Mouse (Mus musculus): ENCODE results near the gene Ptcra. TPM values are rescaled to one million over a fixed set of nuclear protein-coding genes. Genes with fewer than 3 reads are reported as not detected.

The Ptcra gene
- total and polyA plus RNA-seq, 3 experiments, result 0.17 to 0.56 (median 0.34) TPM

GRCm38 (mm10) chr17:46776087-46776486, 12.6 kb upstream of the Ptcra start:
- Histone ChIP-seq H3K79me2 (replicated peaks; ENCODE audit: control insufficient read depth, extremely low read depth, insufficient read depth, poor library complexity, severe bottlenecking) (peaks cover 27% of the 10 kb centered on the region), H3K4me3 (replicated peaks in 1 of 3; ENCODE audit: low read depth in 2 of 3, low read length in 2 of 3, poor library complexity in 1 of 3) (no peak overlapping the region), H3K9me3 (replicated peaks; ENCODE audit: low read length) (no peaks in the 10 kb centered on the region), H3K36me3 (replicated peaks in 1 of 2; ENCODE audit: control insufficient read depth in 1 of 2, insufficient read depth in 1 of 2, low read length in 1 of 2) (peaks cover 57 to 62% of the 10 kb centered on the region in 2 experiments), H3K27me3 (replicated peaks) (no peaks in the 10 kb centered on the region), H3K4me2 (ENCODE audit: insufficient read depth, low read depth, poor library complexity, severe bottlenecking) (no peak overlapping the region), H3K9ac (ENCODE audit: insufficient read depth, low read depth) (no peak overlapping the region), H3K4me1 (ENCODE audit: control insufficient read depth in 1 of 2, insufficient read depth in 2 of 2) (peaks cover 10 to 38% of the 10 kb centered on the region in 2 experiments), H3K27ac (ENCODE audit: insufficient read depth, low read depth) (no peak overlapping the region)
- no peak for DNase-seq (ENCODE audit: extremely low read depth)
- in situ Hi-C loops (cut with MboI; ENCODE audit: low pct_ligation_motif_present, low pct_unique_long_range_greater_than_20kb, low sequenced_read_pairs) (no loop called here), dilution Hi-C loops (cut with MboI; ENCODE audit: extremely low pct_ligation_motif_present, extremely low pct_unique_long_range_greater_than_20kb, low sequenced_read_pairs) (no loop called here)
- TF ChIP-seq MAFK (IDR thresholded peaks at IDR 0.05; ENCODE audit: insufficient replicate concordance, low read length) (no peak), GABPA (IDR thresholded peaks at IDR 0.05; ENCODE audit: insufficient replicate concordance, low read depth, low read length) (no peak), HCFC1 (IDR thresholded peaks at IDR 0.05; ENCODE audit: low read depth, low read length) (no peak), MAZ (IDR thresholded peaks at IDR 0.05; ENCODE audit: low read depth, low read length) (no peak)

DNA sequence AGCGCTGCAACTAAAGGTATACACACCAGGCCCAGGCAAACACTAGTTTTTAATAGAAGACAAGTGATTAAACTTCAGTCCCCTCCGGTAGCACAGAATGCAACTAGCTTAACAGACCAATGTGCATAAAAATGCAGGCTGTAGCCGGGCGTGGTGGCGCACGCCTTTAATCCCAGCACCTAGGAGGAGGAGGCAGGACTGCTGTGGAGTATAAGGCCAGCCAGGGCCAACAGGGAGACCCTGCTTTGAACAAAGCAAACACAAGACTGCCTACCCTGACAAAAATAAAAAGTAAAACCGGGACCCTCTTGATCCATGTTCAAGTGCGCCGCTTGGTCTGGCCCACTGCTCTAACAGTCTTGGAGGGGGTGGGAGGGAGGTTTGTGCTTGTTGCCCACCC, 11.6 kb upstream of the Ptcra start:
- TF ChIP-seq KAT2A (IDR thresholded peaks at IDR 0.05; ENCODE audit: insufficient replicate concordance, low read length) (no peak), ZC3H11A (IDR thresholded peaks at IDR 0.05; ENCODE audit: low read depth, low read length) (no peak), MYC (IDR thresholded peaks at IDR 0.05; ENCODE audit: low read depth, low read length) (no peak), RAD21 (IDR thresholded peaks at IDR 0.05; ENCODE audit: low read depth, low read length) (no peak), CHD2 (IDR thresholded peaks at IDR 0.05; ENCODE audit: low read length) (no peak), PAX5 (IDR thresholded peaks at IDR 0.05; ENCODE audit: low read length) (no peak), ZKSCAN1 (IDR thresholded peaks at IDR 0.05; ENCODE audit: borderline replicate concordance, low read depth, low read length) (no peak), JUN (IDR thresholded peaks at IDR 0.05; ENCODE audit: insufficient read depth, low read depth, low read length) (no peak), TCF12 (IDR thresholded peaks at IDR 0.05; ENCODE audit: low read depth, low read length) (no peak), MAZ (IDR thresholded peaks at IDR 0.05; ENCODE audit: low read depth, low read length) (no peak), GABPA (IDR thresholded peaks at IDR 0.05; ENCODE audit: insufficient replicate concordance, low read depth, low read length) (no peak)
- H3K4me2 ChIP-seq (ENCODE audit: insufficient read depth, low read depth, poor library complexity, severe bottlenecking), result no peak overlapping the region
- in situ Hi-C loops (cut with MboI; ENCODE audit: low pct_ligation_motif_present, low pct_unique_long_range_greater_than_20kb, low sequenced_read_pairs), result no loop called here
- H3K9ac ChIP-seq (ENCODE audit: insufficient read depth, low read depth), result no peak overlapping the region
- peaks cover 17% of the 10 kb centered on the region for H3K79me2 ChIP-seq (replicated peaks; ENCODE audit: control insufficient read depth, extremely low read depth, insufficient read depth, poor library complexity, severe bottlenecking)
- no peak overlapping the region for H3K27ac ChIP-seq (ENCODE audit: insufficient read depth, low read depth)
- peaks cover 5 to 34% of the 10 kb centered on the region in 2 experiments; a peak in 3 of 4 replicates for H3K4me1 ChIP-seq (ENCODE audit: control insufficient read depth in 1 of 2, insufficient read depth in 2 of 2)
- peaks cover 50 to 55% of the 10 kb centered on the region in 2 experiments for H3K36me3 ChIP-seq (replicated peaks in 1 of 2; ENCODE audit: control insufficient read depth in 1 of 2, insufficient read depth in 1 of 2, low read length in 1 of 2)
- H3K27me3 ChIP-seq (replicated peaks), result no peaks in the 10 kb centered on the region
- no peak overlapping the region for H3K4me3 ChIP-seq (replicated peaks in 1 of 3; ENCODE audit: low read depth in 2 of 3, low read length in 2 of 3, poor library complexity in 1 of 3)
- dilution Hi-C loops (cut with MboI; ENCODE audit: extremely low pct_ligation_motif_present, extremely low pct_unique_long_range_greater_than_20kb, low sequenced_read_pairs), result no loop called here
- no peak for DNase-seq (ENCODE audit: extremely low read depth)
- H3K9me3 ChIP-seq (replicated peaks; ENCODE audit: low read length), result no peaks in the 10 kb centered on the region

DNA sequence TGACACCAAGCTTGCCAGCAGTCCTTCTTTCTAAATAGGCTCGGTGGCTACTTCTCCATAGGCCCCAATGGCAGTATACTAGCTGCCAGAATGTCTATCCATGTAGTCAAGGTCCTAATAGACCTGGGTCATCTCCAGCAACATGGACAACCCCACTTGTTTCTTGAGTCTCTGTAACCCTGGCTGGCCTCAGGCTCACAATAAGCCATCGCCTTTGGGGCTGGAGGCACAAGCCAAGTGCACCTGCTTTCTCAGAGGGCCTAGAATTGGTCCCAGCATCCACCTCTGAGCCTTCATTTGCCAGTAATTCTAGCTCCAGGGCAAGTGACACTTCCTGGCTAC, 10.6 kb upstream of the Ptcra start:
- H3K27me3 ChIP-seq (replicated peaks), result no peaks in the 10 kb centered on the region
- dilution Hi-C loops (cut with MboI; ENCODE audit: extremely low pct_ligation_motif_present, extremely low pct_unique_long_range_greater_than_20kb, low sequenced_read_pairs), result no loop called here
- DNase-seq (ENCODE audit: extremely low read depth), result no peak
- no peak overlapping the region for H3K9ac ChIP-seq (ENCODE audit: insufficient read depth, low read depth)
- peaks cover 3 to 26% of the 10 kb centered on the region in 2 experiments; a peak in 3 of 4 replicates for H3K4me1 ChIP-seq (ENCODE audit: control insufficient read depth in 1 of 2, insufficient read depth in 2 of 2)
- peak overlapping the region in 1 of 3 experiments; percentile 13 for H3K4me3 ChIP-seq (replicated peaks in 1 of 3; ENCODE audit: low read depth in 2 of 3, low read length in 2 of 3, poor library complexity in 1 of 3)
- in situ Hi-C loops (cut with MboI; ENCODE audit: low pct_ligation_motif_present, low pct_unique_long_range_greater_than_20kb, low sequenced_read_pairs), result loop anchor here (5.0 kb wide), 2 partner anchors 37 to 122 kb away; partner anchors contain the start of gene Cul7
- no peaks in the 10 kb centered on the region for H3K9me3 ChIP-seq (replicated peaks; ENCODE audit: low read length)
- H3K27ac ChIP-seq (ENCODE audit: insufficient read depth, low read depth), result peak overlapping the region; percentile 55
- H3K36me3 ChIP-seq (replicated peaks in 1 of 2; ENCODE audit: control insufficient read depth in 1 of 2, insufficient read depth in 1 of 2, low read length in 1 of 2), result peaks cover 42 to 46% of the 10 kb centered on the region in 2 experiments
- peak overlapping the region; percentile 87; the same call in 1 of the 2 replicates for H3K4me2 ChIP-seq (ENCODE audit: insufficient read depth, low read depth, poor library complexity, severe bottlenecking)
- peaks cover 8% of the 10 kb centered on the region for H3K79me2 ChIP-seq (replicated peaks; ENCODE audit: control insufficient read depth, extremely low read depth, insufficient read depth, poor library complexity, severe bottlenecking)
- TF ChIP-seq BHLHE40 (IDR thresholded peaks at IDR 0.05; ENCODE audit: low read depth, low read length) (no peak), POLR2A (IDR thresholded peaks at IDR 0.05; ENCODE audit: low read depth, low read length) (peak; percentile 55; the same call in 1 of the 2 replicates)
